Mouse (Mus musculus) liver, embryonic 11.5 days (tissue): Measurements from ENCODE around the gene Vps37b. TPM values are rescaled to one million over a fixed set of nuclear protein-coding genes. Genes with fewer than 3 reads are reported as not detected.

Source experiments
- ATAC-seq: fragments of 200-750 bp; cut with Nextera tagmentation; replicated peaks from 2 replicates; pipeline ENCODE4 v1.8.0; 2017; ENCODE audit warnings: moderate number of reproducible peaks, mild to moderate bottlenecking, moderate TSS enrichment, moderate library complexity; ENCODE audit not compliant: low FRiP score
- DNase-seq: peaks from one replicate; pipeline ENCODE4 v3.0.0-alpha.2; 2017; ENCODE audit warnings: low spot score
- H3K27ac ChIP-seq: fragments of 300-500 bp; sonication (generic); 2 replicates; pipeline ENCODE4 v1.5.1; 2014; ENCODE audit warnings: mild to moderate bottlenecking, low read depth, low read length, control low read depth
- H3K27me3 ChIP-seq: fragments of 300-500 bp; sonication (generic); replicated peaks from 2 replicates; pipeline ENCODE4 v1.6.1; 2014; ENCODE audit warnings: low read length, mixed read lengths; ENCODE audit not compliant: control insufficient read depth, insufficient read depth
- H3K36me3 ChIP-seq: fragments of 300-500 bp; sonication (generic); 2 replicates; pipeline ENCODE4 v1.6.1; 2014; ENCODE audit warnings: mild to moderate bottlenecking, low read length, moderate library complexity, mixed read lengths; ENCODE audit not compliant: control insufficient read depth, insufficient read depth
- H3K4me1 ChIP-seq: fragments of 300-500 bp; sonication (generic); replicated peaks from 2 replicates; pipeline ENCODE4 v1.6.1; 2014; ENCODE audit warnings: low read length, mixed read lengths; ENCODE audit not compliant: control insufficient read depth, insufficient read depth
- H3K4me2 ChIP-seq: fragments of 300-500 bp; sonication (generic); 2 replicates; pipeline ENCODE4 v1.6.1; 2014; ENCODE audit warnings: mild to moderate bottlenecking, control low read depth, moderate library complexity
- H3K4me3 ChIP-seq: fragments of 300-500 bp; sonication (generic); 2 replicates; pipeline ENCODE4 v1.5.1; 2014; ENCODE audit warnings: low read depth, low read length, control low read depth
- H3K9ac ChIP-seq: fragments of 300-500 bp; sonication (generic); 2 replicates; pipeline ENCODE4 v1.6.1; 2014; ENCODE audit warnings: low read depth, low read length, control low read depth
- H3K9me3 ChIP-seq: fragments of 300-500 bp; sonication (generic); 2 replicates; pipeline ENCODE4 v1.6.1; 2016; ENCODE audit warnings: low read length, inconsistent platforms, mixed read lengths; ENCODE audit not compliant: control insufficient read depth
- WGBS: fragments of 180-500 bp; shearing (Covaris S2); extraction: QIAGEN DNeasy Blood & Tissue Kit; methylation state at CpG from one replicate; pipeline ENCODE4 v1.1.7; 2014; 5-methylcytosine and 5-hydroxymethylcytosine counted together
- polyA plus RNA-seq: library from polyadenylated mRNA; unstranded; fragments of >200 nt; fragmentation: Nextera tagmentation; extraction: Ambion mirVana; gene quantifications from 2 replicates; pipeline ENCODE4 v1.2.1, GENCODE M21; 2014

Gene Vps37b
- polyA plus RNA-seq, 1 experiment from 2014 or later = 31.3 TPM

DNA sequence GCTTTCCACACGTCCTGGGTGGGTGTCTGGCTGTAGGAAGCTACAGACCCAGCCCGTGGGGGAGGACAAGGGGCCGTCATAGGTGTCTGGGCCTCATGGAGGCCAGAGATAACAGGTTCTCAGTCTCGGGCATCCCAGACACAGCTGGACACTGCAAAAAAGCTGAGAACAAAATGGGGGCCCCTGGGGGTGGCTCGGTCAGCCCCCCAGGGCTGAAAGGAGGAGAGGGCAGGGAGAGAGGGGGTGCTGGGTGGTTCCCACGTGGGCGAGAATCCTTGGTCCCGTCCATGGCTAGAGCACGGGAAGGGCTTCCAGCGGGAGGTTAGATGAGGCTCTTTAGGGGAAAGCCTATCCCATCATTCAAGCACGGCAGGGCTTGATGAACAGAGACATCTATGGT lies 49.2 kb downstream of the Vps37b start:
- Histone ChIP-seq H3K9ac (no peak overlapping the region), H3K9me3 (no peaks in the 10 kb centered on the region), H3K27ac (no peak overlapping the region), H3K4me1 (peaks cover 16% of the 10 kb centered on the region), H3K27me3 (no peaks in the 10 kb centered on the region), H3K36me3 (no peaks in the 10 kb centered on the region), H3K4me3 (no peak overlapping the region), H3K4me2 (no peak overlapping the region)
- ATAC-seq (no peak), DNase-seq (no peak)
- 67% methylated on average over 11 of the region's 11 CpGs for WGBS

DNA sequence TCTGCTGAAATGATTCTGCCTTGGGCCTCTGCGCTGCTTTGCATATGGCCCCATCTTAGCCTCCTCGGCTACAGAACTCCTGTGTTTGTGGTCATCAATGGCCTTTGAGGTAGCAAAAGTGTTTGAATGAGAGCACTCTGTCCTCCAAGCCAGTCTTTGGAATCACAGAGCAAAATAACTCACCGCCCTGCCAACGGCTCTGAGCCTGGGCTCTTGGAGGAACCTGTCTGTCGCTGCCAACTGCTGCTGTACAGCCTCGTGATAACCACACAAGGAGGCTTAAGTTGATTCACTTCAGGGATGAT lies 50.9 kb downstream of the Vps37b start:
- no peaks in the 10 kb centered on the region for H3K36me3 ChIP-seq
- no peak overlapping the region for H3K4me2 ChIP-seq
- no peak overlapping the region for H3K9ac ChIP-seq
- ATAC-seq (no peak), DNase-seq (no peak)
- no peaks in the 10 kb centered on the region for H3K9me3 ChIP-seq
- H3K27ac ChIP-seq = no peak overlapping the region
- peaks cover 11% of the 10 kb centered on the region for H3K4me1 ChIP-seq
- WGBS = 80% methylated on average over 6 of the region's 6 CpGs
- H3K27me3 ChIP-seq = no peaks in the 10 kb centered on the region
- H3K4me3 ChIP-seq = no peak overlapping the region

DNA sequence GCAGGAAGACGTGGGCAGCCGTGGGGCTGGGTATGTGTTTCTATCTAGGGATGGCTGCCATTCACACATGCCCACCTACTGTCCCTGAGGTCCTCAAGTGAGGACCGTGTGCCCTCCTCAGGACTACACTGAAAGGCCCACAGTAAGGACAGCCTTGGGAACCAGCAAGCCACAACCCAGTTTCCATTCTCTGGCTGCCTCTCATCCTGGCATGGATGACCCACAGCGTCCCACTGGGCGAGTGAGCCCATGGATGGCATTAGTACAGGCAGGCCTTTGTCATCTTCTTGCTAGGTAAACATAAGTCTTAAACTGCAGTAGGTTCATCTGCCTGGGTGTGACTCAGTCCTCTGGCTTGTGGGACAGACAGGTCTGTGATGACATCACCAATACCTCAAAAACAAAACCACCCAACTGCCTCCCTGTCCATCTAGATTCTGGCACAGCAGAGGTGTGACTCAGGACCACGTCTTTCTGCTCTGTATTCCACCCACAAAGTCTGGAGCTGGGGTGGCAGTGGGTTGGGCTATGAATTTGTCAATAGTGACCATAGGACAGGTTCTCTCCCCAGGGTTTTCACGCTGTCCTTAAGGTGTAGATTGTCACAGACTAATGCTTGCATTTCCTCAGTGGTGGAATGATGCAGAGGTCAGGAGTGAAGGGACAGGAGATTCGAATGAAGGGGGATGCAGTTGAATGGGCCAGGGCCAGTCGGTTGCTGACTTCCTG lies 51.4 kb downstream of the Vps37b start:
- ATAC-seq (no peak), DNase-seq (no peak)
- no peaks in the 10 kb centered on the region for H3K27me3 ChIP-seq
- no peaks in the 10 kb centered on the region for H3K36me3 ChIP-seq
- H3K27ac ChIP-seq = no peak overlapping the region
- no peak overlapping the region for H3K4me3 ChIP-seq
- no peaks in the 10 kb centered on the region for H3K9me3 ChIP-seq
- 72% methylated on average over 9 of the region's 9 CpGs for whole genome bisulfite sequencing
- no peak overlapping the region for H3K9ac ChIP-seq
- H3K4me1 ChIP-seq = peaks cover 11% of the 10 kb centered on the region
- no peak overlapping the region for H3K4me2 ChIP-seq

DNA sequence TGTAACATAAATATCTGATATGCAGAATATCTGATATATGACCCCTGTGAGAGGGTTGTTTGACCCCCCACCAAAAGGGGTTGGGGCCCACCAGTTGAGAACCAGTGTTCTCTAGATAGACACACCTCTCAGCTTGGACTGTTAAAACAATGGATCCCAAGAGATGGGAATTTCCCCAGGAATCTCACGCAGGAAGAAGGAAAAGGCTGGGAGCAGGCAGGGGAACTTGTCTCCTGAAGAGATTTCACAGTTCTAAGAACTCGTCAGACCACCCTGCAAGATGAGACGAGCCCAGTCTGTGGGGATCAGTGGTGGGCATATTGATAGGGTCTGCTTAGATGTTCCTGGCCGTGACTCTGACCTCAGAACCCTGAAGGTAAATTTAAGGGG lies 52.1 kb downstream of the Vps37b start:
- Histone ChIP-seq H3K36me3 (no peaks in the 10 kb centered on the region), H3K9me3 (no peaks in the 10 kb centered on the region), H3K4me2 (no peak overlapping the region), H3K27me3 (no peaks in the 10 kb centered on the region), H3K4me1 (peaks cover 11% of the 10 kb centered on the region), H3K9ac (no peak overlapping the region), H3K27ac (no peak overlapping the region), H3K4me3 (no peak overlapping the region)
- WGBS = 56% methylated on average over 4 of the region's 4 CpGs
- no peak for DNase-seq
- no peak for ATAC-seq

DNA sequence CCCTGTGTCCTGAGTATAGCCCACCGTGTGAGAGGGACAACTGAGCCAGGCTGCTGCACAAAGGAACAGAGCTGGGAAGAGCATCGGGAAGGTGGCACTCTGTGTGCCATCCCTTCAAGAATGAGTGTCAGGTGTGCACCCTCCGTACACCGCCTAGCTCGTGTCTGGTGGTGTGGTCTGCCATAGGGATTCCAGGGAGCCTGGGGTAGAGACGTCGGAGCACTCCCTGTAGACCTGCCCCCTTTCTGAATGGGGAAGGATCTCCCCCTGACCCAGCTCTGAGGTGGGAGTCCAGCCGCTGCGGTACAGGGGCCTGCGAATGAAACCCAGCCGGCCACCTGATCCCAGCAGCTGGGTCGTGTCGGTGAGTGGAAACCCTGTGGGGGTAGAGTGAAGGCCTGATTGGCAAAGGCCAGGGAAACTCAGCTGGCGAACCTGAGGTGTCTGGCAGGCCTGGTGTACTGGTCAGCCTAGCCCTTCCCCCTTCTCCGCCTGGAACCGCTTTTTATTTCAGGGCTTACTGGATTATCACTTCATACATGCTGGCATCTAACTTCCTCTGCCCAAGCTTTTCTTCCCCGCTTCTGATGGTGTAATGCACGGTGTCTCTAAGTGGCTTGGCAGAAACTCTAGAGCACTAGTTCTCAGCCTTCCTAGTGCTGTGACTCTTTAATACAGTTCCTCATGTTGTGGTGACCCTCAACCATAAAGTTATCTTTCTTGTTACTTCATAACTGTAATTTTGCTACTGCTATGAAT lies 52.7 kb downstream of the Vps37b start:
- Histone ChIP-seq H3K4me1 (peaks cover 14% of the 10 kb centered on the region), H3K9ac (no peak overlapping the region), H3K9me3 (no peaks in the 10 kb centered on the region), H3K4me2 (no peak overlapping the region), H3K36me3 (no peaks in the 10 kb centered on the region), H3K27ac (0 out of 2 replicates have a peak overlapping the region, but pooled peaks have one; percentile 6), H3K27me3 (no peaks in the 10 kb centered on the region; the same call in 1 of the 2 replicates), H3K4me3 (no peak overlapping the region)
- WGBS = 73% methylated on average over 18 of the region's 18 CpGs
- DNase-seq = no peak
- ATAC-seq = no peak

DNA sequence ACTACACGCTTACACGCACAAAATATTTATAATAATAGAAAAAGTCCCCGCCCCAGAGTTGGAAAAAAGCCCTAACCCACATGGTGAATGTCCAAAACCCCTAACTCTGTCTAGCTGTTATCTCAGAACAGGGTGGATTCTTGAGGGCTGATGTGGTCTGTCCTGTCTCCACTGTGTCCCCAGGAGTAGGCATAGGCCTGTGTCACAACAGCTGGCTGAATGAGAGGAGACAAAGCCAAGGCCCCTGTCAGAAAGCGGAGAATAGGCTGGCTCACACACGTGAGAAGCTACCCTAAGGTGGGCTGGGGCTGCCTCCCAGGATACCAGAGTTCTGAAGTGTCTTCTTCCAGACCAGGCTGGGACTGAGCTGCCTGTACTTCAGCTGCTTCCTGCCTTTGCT lies 53.9 kb downstream of the Vps37b start:
- Histone ChIP-seq H3K9ac (no peak overlapping the region), H3K4me2 (peak overlapping the region; percentile 44; the same call in 1 of the 2 replicates), H3K4me3 (no peak overlapping the region), H3K36me3 (no peaks in the 10 kb centered on the region), H3K27me3 (peaks cover 1% of the 10 kb centered on the region; the same call in 1 of the 2 replicates), H3K9me3 (no peaks in the 10 kb centered on the region), H3K4me1 (peaks cover 16% of the 10 kb centered on the region), H3K27ac (no peak overlapping the region)
- no peak for DNase-seq
- WGBS = 79% methylated on average over 5 of the region's 5 CpGs
- no peak for ATAC-seq

DNA sequence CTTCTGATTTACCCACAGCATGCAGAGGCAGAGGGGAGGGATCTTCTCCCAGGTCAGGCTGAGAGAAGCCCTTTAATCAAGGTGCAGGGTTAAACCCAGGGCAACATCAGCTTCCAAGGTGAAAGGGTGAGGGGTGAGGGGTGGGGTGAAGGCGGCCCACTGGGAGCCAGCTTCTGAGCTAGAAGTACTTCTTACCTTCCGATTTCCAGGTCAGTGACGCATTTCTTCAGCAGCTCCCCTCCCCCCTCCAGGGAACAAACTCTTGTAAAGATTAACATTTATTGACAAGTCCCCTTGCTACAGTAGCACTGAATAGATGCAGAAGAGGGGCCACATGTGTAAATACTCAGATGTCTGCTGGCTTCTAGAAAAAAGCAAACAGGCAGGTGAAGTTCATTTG lies 54.8 kb downstream of the Vps37b start:
- peak overlapping the region; percentile 95 for H3K4me2 ChIP-seq
- H3K27ac ChIP-seq = 0 out of 2 replicates have a peak overlapping the region, but pooled peaks have one; percentile 26
- peaks cover 10% of the 10 kb centered on the region for H3K4me1 ChIP-seq
- H3K27me3 ChIP-seq = peaks cover 2% of the 10 kb centered on the region; the same call in 1 of the 2 replicates
- H3K36me3 ChIP-seq = no peaks in the 10 kb centered on the region
- no peak overlapping the region for H3K9ac ChIP-seq
- H3K9me3 ChIP-seq = no peaks in the 10 kb centered on the region
- ATAC-seq (no peak), DNase-seq (no peak)
- no peak overlapping the region for H3K4me3 ChIP-seq
- WGBS = 55% methylated on average over 3 of the region's 3 CpGs

DNA sequence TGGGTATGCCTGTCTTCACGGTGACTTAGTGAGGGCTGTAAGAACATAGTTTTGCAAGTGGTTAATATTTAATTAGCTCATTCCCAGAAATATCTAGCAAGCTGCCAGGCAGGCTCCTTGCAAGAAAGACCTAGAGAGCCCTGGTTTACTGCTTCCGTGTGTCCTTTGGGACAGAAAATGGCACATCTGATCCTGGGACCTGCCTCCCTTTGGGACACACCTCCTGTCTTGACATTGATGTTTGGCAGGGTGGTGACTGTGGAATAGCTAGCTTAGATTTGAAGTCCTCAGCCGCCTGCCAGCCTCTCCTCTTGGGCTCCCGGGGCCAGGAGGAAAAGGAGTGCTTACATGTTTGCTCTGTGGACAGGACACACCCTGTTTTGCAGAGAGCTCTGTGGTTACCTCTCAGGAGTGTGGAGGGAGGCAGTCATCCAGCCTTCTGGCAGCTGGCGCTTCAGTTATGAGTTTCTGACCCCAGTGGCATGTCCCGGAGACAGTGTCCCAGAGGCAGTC lies 56.3 kb downstream of the Vps37b start:
- H3K27me3 ChIP-seq = peaks cover 2% of the 10 kb centered on the region; the same call in 1 of the 2 replicates

More for the DNA sequence above, 56.3 kb downstream of the Vps37b start:
- DNase-seq (no peak), ATAC-seq (no peak)
- Histone ChIP-seq H3K9me3 (no peaks in the 10 kb centered on the region), H3K4me3 (peak overlapping the region; percentile 76), H3K36me3 (no peaks in the 10 kb centered on the region), H3K9ac (no peak overlapping the region), H3K4me2 (peak overlapping the region; percentile 95), H3K4me1 (peaks cover 7% of the 10 kb centered on the region; the same call in 1 of the 2 replicates), H3K27ac (no peak overlapping the region)
- 58% methylated on average over 6 of the region's 6 CpGs for WGBS
